Mouse (Mus musculus) liver, embryonic 14.5 days (tissue): ENCODE measurements at regions not wholly inside any gene's neighbourhood (a gene's known extent, or its start where the extent isn't known, plus 50 kb on each side); places are given as distances from the start of the nearest gene placed in this dataset.

ENCODE experiments used
- CTCF ChIP-seq: IDR thresholded peaks from 2 replicates; pipeline ENCODE4 v1.5.1; 2016; ENCODE audit warnings: antibody characterized with exemption, low read depth, control low read depth
- EP300 ChIP-seq: IDR thresholded peaks from 2 replicates; pipeline ENCODE4 v1.6.1; 2016; ENCODE audit warnings: antibody characterized with exemption, low read depth

DNA sequence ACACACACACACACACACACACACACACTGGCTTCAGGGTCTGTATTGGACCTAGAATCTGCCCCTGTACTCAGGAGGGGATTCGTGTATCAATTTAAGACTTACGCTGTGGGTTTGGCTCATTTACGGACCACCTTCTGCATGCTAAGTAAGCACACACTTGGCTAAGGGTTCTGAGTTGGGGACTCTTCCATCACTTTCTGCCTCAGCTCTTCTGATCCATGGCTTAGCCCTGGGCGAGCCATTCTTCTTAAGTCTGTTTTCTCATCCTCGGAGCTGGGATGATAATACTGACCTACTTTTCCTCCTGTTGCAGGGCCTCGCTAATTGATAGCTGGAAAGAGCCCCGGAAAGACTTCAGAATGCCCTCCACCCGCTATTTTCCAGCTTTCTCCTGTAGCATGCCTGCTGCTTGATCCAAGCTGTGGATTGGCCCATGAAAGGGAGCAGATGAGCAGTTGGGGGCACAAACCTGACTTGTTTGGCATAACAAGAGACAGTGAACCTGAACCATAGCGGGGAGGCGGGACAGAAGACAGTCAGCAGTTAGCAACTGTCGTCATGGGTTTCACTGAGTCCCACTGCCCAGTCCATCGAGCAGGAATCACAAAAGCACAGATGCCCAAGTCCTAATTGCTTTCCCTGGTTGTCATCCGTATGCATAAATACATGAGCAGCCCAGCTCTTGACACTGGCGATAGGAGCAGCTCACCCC lies 294.9 kb upstream of the Stt3b start:
- TF ChIP-seq CTCF = no peak
- no peak for TF ChIP-seq EP300
